Mouse (Mus musculus) forelimb bud, embryonic 11.5 days (tissue): ENCODE data around the gene Cyp2c23.

ENCODE experiments used
- DNase-seq: peaks from one replicate; pipeline ENCODE4 v3.0.0-alpha.2; 2012; ENCODE audit warnings: low read depth, low spot score

The Cyp2c23 gene

DNA sequence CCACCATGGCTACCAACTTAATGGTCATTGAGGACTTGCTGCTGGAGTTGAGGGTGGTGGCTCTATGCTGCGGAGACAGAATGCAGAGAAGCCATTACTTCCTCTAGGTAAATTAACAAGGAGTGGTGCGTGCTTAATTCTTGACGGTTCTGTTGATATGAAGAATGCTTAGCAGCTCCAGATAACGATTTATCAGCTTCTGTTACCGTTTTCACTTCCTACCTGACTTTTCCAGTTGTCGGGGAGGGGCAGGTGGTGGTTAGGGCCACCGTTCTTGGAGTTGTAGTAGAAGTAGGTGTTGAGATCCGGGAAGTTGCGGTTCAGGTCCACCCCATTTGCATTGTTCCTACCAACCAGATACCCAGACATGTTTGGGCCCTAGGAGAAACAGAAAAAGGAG, 55.3 kb downstream of the Cyp2c23 start:
- DNase-seq, result no peak

DNA sequence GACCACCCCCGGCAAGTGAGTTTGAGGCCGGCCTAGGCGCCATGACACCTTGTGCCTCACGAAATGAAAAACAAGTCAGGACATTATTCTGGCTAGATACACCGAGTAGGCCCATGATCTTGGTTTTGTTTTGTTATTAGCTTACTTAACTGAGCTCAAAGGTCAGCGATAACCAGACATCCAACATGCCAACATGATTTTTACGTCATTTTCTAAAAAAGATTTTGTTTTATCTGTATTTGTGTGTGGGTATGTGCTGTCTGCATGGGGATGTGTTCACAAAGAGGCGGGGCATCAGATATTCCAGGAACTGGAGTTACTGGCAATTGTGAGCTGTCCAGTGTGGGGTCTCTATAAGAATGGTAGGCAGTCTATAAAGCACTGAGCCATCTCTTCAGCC, 56.9 kb downstream of the Cyp2c23 start:
- DNase-seq, result no peak

DNA sequence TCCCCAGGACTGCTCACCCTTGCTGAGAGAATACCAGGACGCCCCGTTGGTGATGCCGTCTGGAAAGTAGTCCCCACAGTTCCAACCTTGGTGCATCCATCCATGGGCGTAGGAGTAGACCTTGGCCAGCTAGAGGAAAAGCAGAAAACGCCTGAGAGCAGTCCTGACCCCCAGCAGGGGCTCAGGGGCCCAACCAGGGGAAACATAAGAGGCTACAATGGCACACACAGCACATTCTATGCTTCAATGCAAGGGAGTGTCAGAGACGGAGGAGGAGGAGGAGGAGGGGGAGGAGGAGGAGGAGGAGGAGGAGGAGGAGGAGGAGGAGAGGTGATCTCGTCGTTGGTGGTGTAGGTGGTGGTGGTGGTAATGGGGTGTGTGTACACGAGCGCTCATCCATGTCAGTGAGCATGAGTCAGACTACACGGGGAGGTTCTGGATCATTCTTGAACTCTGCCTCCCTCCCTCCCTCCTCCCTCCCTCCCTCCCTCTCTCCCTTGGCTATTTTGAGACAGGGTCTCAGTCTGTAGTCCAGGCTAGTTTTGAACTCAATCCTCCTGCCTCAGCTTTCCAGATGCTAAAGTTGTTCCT, 60.5 kb downstream of the Cyp2c23 start:
- no peak for DNase-seq

DNA sequence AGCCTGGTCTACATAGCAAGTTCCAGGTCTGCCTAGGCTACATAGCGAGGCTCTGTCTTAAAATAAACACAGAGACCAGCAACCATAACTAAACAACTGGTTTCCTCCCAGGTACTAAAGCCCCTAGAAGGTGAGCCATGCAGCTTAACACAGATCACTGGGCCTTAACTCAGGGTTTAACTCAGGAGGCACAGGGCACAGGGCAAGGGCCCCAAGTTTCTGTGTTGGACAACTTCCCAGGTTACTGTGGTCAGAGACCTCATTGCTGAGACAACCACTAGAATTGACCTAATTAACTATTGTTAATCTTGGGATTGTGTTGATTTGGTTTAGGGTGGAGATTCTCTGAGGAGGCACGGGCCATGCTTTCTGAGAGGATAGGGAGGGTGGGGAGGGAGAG, 62.5 kb downstream of the Cyp2c23 start:
- no peak for DNase-seq

DNA sequence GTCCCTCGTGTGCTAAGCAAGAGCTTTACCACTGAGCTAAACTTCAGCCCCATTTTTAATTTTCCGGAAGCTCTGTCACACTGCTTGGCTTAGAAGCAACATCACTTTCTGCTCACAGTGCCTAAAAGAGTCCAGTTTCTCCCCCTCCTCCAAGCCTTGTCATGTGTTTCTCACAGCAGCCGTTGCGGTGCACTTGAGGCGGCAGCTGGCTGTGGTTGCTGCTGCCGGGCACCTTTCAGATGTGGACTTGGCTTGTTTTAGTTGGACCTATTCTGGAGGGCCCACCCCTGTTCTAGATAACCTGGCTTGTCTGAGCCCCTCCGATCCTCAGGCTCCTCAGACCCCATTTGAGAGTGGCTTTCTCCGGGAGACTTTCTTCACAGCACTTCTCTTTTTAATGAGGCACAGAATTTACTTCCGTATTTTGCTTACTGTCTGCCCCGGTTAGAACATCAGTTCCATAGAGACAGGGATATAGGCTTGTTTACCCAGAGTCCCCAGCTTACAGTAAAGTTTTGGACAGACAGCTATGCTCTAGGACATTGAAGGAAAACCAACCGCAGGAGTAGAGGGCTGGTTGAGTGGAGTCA, 63.4 kb downstream of the Cyp2c23 start:
- DNase-seq, result no peak

GRCm38 (mm10) chr19:43962795-43963194, 66.2 kb downstream of the Cyp2c23 start:
- no peak for DNase-seq

DNA sequence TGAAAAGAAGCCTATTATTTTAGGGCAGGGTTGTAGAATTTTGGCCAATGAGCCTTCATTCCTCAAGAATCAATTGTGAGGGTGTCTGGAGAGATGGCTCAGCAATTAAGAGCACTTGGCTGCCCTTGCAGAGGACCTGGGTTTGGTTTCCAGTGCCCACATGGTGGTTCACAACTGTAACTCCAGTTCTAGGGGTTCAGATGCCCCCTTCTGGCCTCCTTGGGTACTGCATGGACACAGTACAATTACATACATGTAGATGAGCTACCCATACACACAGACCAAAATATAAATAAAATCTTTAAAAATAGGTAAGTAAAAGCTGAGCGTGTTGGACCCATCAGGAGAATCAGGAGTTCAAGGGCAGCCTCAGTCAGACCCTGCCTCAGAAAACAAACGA, 67.8 kb downstream of the Cyp2c23 start:
- DNase-seq, result no peak

DNA sequence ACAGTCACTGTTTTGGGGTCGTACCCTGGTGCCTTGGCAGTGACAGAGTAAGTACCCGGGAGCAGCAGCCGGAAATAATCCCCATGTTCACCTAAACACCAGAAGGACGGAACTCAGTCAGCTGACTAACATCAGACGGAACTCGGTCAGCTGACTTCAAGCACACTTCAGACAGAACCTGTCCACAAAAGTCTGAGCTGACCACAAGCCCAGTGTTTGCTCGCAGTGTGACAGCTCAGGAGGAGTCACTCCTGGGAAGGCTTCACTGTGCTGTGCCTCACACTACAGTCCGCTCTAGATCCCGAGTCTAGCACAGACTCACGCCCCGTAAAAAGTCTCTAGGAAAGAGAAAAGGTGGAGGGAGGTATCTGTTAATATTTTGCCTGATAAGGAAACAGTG, 69.0 kb downstream of the Cyp2c23 start:
- DNase-seq, result no peak

DNA sequence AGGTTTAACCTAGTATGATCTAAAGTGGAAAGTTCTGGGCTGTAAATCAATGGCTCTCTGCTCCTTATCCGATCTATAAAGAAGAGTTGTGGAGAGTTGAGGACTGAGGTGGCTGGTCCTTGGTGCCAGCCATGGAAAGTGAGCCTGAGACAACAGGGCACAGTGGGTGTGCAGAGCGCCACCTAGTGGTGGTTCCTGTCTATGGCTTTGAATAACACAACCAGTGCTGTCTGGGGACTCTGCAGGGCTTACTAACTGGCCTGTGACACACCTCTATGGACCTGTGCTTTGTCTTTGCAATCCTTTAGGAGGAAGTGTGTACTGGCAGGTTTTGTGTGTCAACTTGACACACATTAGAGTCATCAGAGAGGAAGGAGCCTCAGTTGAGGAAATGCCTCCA, 69.8 kb downstream of the Cyp2c23 start:
- DNase-seq, result peak; percentile 74

DNA sequence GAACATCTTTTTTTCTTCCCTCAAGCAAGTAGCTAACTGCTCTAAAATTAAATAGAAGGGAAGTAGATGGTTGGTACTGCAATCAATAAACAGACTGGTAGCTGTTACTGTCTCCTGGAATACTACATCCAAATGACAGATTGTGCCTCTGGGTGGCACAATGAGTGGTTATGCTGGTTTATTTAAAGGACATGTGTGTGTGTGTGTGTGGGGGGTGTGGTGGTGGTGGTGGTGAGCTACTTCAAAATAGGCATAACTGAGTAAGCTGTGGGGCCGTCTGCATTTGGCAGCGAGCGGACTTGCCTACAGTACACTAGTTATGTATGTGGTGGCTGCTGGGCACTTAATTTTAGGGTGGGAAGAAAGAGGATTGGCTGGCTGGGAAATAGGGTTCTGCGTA, 71.1 kb downstream of the Cyp2c23 start:
- DNase-seq, result no peak

DNA sequence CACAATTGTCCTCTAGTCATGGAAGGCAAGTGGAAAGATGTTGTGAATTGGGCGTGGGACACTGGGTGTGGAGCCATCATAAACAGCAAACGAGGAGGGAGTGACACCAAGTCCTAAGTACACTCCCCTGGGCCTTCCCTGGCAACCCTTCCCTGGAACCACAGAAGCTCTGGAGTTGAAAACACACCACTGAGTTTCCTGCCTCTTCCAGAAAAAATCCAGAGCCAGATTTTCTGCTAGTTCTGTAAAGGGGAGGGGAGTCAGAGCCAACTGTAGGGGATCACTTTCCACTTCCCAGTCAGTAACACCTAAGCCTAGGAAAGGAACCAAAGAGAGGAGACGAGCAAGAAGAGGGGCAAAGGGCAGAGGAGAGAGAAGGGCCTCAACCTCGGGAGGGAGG, 71.6 kb downstream of the Cyp2c23 start:
- no peak for DNase-seq

DNA sequence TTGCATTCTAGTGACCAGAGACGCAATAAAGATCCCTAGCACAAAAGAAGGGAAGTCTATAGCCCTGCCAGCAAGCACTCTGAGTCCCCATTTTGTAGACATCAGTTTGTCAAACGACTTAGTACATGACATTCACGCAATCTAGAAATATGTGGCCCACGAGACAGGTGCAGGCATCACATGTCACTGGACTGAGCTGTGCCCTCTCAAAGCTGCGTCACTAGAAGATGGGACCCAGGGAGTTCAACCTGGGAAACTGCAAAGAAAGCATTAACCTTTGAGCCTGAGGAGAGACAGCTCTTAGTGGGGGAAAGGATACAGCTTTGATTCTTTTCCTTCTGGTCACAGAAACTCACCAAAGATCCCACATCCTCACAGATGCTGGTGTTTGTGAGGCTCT, 73.7 kb downstream of the Cyp2c23 start:
- no peak for DNase-seq
